ENCODE assay signal across 27 mouse cellular contexts in genomic region chr4:132383455-132383854, GRCm38 (mm10). TPM values are rescaled to one million over a fixed set of nuclear protein-coding genes. Genes with fewer than 3 reads are reported as not detected.
A peak's percentile ranks its signal among the peaks of the same experiment; 100 is the strongest.
DNase-seq lines count a peak whose midpoint lies in the region; ATAC-seq and TF ChIP-seq lines count a peak whose summit lies in the region.
"Had no signal": no experiment of that assay in that cellular context is flagged by ENCODE, and none has a peak within 500 bp of the region (broad histone marks: within the 10 kb centered on the region; RNA-seq: fewer than 3 reads in every experiment).

No protein-coding gene starts in this region.

- TF ChIP-seq CTCF in bone marrow macrophage, adult 2 months (IDR thresholded peaks at IDR 0.05; ENCODE audit: low read depth, low read length), result no peak

- H3K4me1 ChIP-seq in liver, embryonic 11.5 days (replicated peaks; ENCODE audit: control insufficient read depth, insufficient read depth, low read length), result peaks cover 23% of the 10 kb centered on the region
- peaks cover 33% of the 10 kb centered on the region for H3K4me1 ChIP-seq in bone marrow macrophage, adult 2 months (ENCODE audit: control insufficient read depth, insufficient read depth, low read length)
- peaks cover 8% of the 10 kb centered on the region for H3K4me1 ChIP-seq in liver, embryonic 16.5 days (ENCODE audit: control insufficient read depth, low read depth, low read length)
- H3K4me1 ChIP-seq in forebrain, embryonic 12.5 days, result no peaks in the 10 kb centered on the region
- H3K4me1 ChIP-seq: limb, embryonic 12.5 days had no signal

- peaks cover 13% of the 10 kb centered on the region for H3K36me3 ChIP-seq in liver, embryonic 11.5 days (ENCODE audit: control insufficient read depth, insufficient read depth, low read length)
- H3K36me3 ChIP-seq in liver, embryonic 16.5 days (ENCODE audit: control insufficient read depth, insufficient read depth), result peaks cover 5% of the 10 kb centered on the region
- peaks cover 25% of the 10 kb centered on the region for H3K36me3 ChIP-seq in forebrain, embryonic 12.5 days (replicated peaks)

- 67% methylated on average over 3 of the region's 3 CpGs for WGBS in liver, embryonic 11.5 days
- WGBS in liver, embryonic 16.5 days (ENCODE audit: insufficient replicate concordance), result 47% methylated on average over 3 of the region's 3 CpGs
- WGBS in forebrain, embryonic 12.5 days, result 93% methylated on average over 3 of the region's 3 CpGs

- TF ChIP-seq POLR2A in bone marrow macrophage, adult 2 months (IDR thresholded peaks at IDR 0.05; ENCODE audit: borderline replicate concordance, low read depth, low read length), result no peak

- ATAC-seq in liver, embryonic 11.5 days (replicated peaks; ENCODE audit: low FRiP score), result peak; percentile 56
- ATAC-seq in liver, embryonic 16.5 days (ENCODE audit: low read depth), result 0 out of 2 replicates have a peak, but pooled peaks have one; percentile 51
- ATAC-seq in forebrain, embryonic 12.5 days (ENCODE audit: low FRiP score), result no peak
- ATAC-seq: forebrain, postnatal 0 days; intestine, postnatal 0 days had no signal

- no peak overlapping the region for H3K9ac ChIP-seq in liver, embryonic 11.5 days (ENCODE audit: low read depth, low read length)
- H3K9ac ChIP-seq in liver, embryonic 16.5 days (ENCODE audit: low read depth, low read length), result no peak overlapping the region
- no peak overlapping the region for H3K9ac ChIP-seq in forebrain, embryonic 12.5 days
- H3K9ac ChIP-seq: forebrain, postnatal 0 days; heart, embryonic 15.5 days; hindbrain, embryonic 14.5 days; limb, embryonic 12.5 days; neural tube, embryonic 12.5 days had no signal

- H3K9me3 ChIP-seq in liver, embryonic 11.5 days (ENCODE audit: control insufficient read depth, low read length), result no peaks in the 10 kb centered on the region
- H3K9me3 ChIP-seq in liver, embryonic 16.5 days (replicated peaks; ENCODE audit: control insufficient read depth, low read length), result no peaks in the 10 kb centered on the region
- no peaks in the 10 kb centered on the region for H3K9me3 ChIP-seq in forebrain, embryonic 12.5 days
- H3K9me3 ChIP-seq: heart, embryonic 15.5 days; limb, embryonic 12.5 days; midbrain, embryonic 10.5 days; neural tube, embryonic 12.5 days had no signal

- peak overlapping the region; percentile 50; the same call in 1 of the 2 replicates for H3K27ac ChIP-seq in liver, embryonic 11.5 days (ENCODE audit: low read depth, low read length)
- H3K27ac ChIP-seq in bone marrow macrophage, adult 2 months (ENCODE audit: insufficient read depth, low read depth, low read length), result peak overlapping the region; percentile 19; the same call in 1 of the 2 replicates
- no peak overlapping the region for H3K27ac ChIP-seq in liver, embryonic 16.5 days (ENCODE audit: low read length)
- no peak overlapping the region for H3K27ac ChIP-seq in forebrain, embryonic 12.5 days
- H3K27ac ChIP-seq: heart, embryonic 15.5 days; hindbrain, embryonic 14.5 days; limb, embryonic 12.5 days; midbrain, embryonic 10.5 days; neural tube, embryonic 12.5 days had no signal

- peak; percentile 38 to 61 for DNase-seq in heart, adult 18-20 months
- no peak for DNase-seq in heart, postnatal 10 days
- no peak for DNase-seq in liver, embryonic 11.5 days (ENCODE audit: low spot score)
- DNase-seq in liver, result no peak
- no peak for DNase-seq in testis, postnatal 14 days (ENCODE audit: low spot score)
- DNase-seq: adrenal gland, postnatal 36 days; cerebellum, adult 2 months; cerebellum, postnatal 14 days; forebrain, postnatal 0 days; kidney, postnatal 25 days; lung, adult 18-20 months; lung, postnatal 14 days; right cerebral cortex, adult 18-20 months; spleen, adult 18-20 months; thymus, adult 18-20 months; thymus, postnatal 36 days had no signal

- H3K4me2 ChIP-seq in liver, embryonic 11.5 days, result no peak overlapping the region
- no peak overlapping the region for H3K4me2 ChIP-seq in liver, embryonic 16.5 days (ENCODE audit: low read depth, low read length)
- no peak overlapping the region for H3K4me2 ChIP-seq in forebrain, embryonic 12.5 days
- H3K4me2 ChIP-seq: heart, embryonic 15.5 days; hindbrain, embryonic 14.5 days; limb, embryonic 12.5 days; neural tube, embryonic 12.5 days had no signal

- H3K27me3 ChIP-seq in liver, embryonic 11.5 days (replicated peaks; ENCODE audit: control insufficient read depth, insufficient read depth, low read length), result no peaks in the 10 kb centered on the region
- no peaks in the 10 kb centered on the region for H3K27me3 ChIP-seq in liver, embryonic 16.5 days (ENCODE audit: control insufficient read depth, insufficient read depth, low read depth, low read length)
- H3K27me3 ChIP-seq in forebrain, embryonic 12.5 days, result no peaks in the 10 kb centered on the region
- H3K27me3 ChIP-seq: heart, embryonic 15.5 days; limb, embryonic 12.5 days; neural tube, embryonic 12.5 days had no signal

- intact Hi-C loops in heart, postnatal 10 days (cut with DNase I), result no loop called here

- no peak overlapping the region for H3K4me3 ChIP-seq in liver, embryonic 11.5 days (ENCODE audit: low read depth, low read length)
- H3K4me3 ChIP-seq in bone marrow macrophage, adult 2 months (ENCODE audit: insufficient read depth, low read length), result no peak overlapping the region
- no peak overlapping the region for H3K4me3 ChIP-seq in liver, embryonic 16.5 days (ENCODE audit: low read depth, low read length)
- no peak overlapping the region for H3K4me3 ChIP-seq in forebrain, embryonic 12.5 days (replicated peaks)
- H3K4me3 ChIP-seq: erythroblast, embryonic 14.5 days; heart, embryonic 15.5 days; limb, embryonic 12.5 days; midbrain, embryonic 10.5 days; myocyte; neural tube, embryonic 12.5 days had no signal

RNA-seq across cellular contexts. Expression of gene Rcc1, which starts 30.1 kb away (rescaled TPM):
- total RNA-seq in heart, adult 18-20 months (2021), result 1 to 10 TPM; 6.4 to 7.5 TPM
- total RNA-seq in heart, postnatal 10 days (2021), result 10 to 100 TPM; 13.9 to 17.0 TPM
- 99.8 and 105 TPM in 2 replicates for polyA plus RNA-seq in liver, embryonic 11.5 days (2014; fragmentation: Nextera tagmentation; extraction: Ambion mirVana)
- 19.5 and 19.8 TPM in 2 replicates for polyA plus RNA-seq in bone marrow macrophage, adult 2 months (2012; ENCODE audit: insufficient read depth, insufficient read length, missing spikeins)
- polyA plus RNA-seq in liver, embryonic 16.5 days (2015; fragmentation: Nextera tagmentation; extraction: Ambion mirVana), result 41.3 and 44.2 TPM in 2 replicates
- 103 and 109 TPM in 2 replicates for polyA plus RNA-seq in forebrain, embryonic 12.5 days (2016; fragmentation: Nextera tagmentation; extraction: Ambion mirVana)

RNA-seq across cellular contexts. Expression of gene Phactr4, which starts 38.8 kb away (rescaled TPM):
- 10 to 100 TPM; 17.6 to 20.1 TPM for total RNA-seq in heart, adult 18-20 months (2021)
- total RNA-seq in heart, postnatal 10 days (2021), result 10 to 100 TPM; 29.2 to 29.4 TPM
- 30.9 and 32.4 TPM in 2 replicates for polyA plus RNA-seq in liver, embryonic 11.5 days (2014; fragmentation: Nextera tagmentation; extraction: Ambion mirVana)
- 18.9 and 21.2 TPM in 2 replicates for polyA plus RNA-seq in bone marrow macrophage, adult 2 months (2012; ENCODE audit: insufficient read depth, insufficient read length, missing spikeins)
- 7.6 and 9.9 TPM in 2 replicates for polyA plus RNA-seq in liver, embryonic 16.5 days (2015; fragmentation: Nextera tagmentation; extraction: Ambion mirVana)
- 22.3 and 26.3 TPM in 2 replicates for polyA plus RNA-seq in forebrain, embryonic 12.5 days (2016; fragmentation: Nextera tagmentation; extraction: Ambion mirVana)

RNA-seq across cellular contexts. Expression of gene Trnau1ap, which starts 54.1 kb away (rescaled TPM):
- total RNA-seq in heart, adult 18-20 months (2021), result 10 to 100 TPM; 20.3 to 22.3 TPM
- 10 to 100 TPM; 28.3 to 29.5 TPM for total RNA-seq in heart, postnatal 10 days (2021)
- polyA plus RNA-seq in liver, embryonic 11.5 days (2014; fragmentation: Nextera tagmentation; extraction: Ambion mirVana), result 80.1 and 89.3 TPM in 2 replicates
- 21.2 and 26.1 TPM in 2 replicates for polyA plus RNA-seq in bone marrow macrophage, adult 2 months (2012; ENCODE audit: insufficient read depth, insufficient read length, missing spikeins)
- polyA plus RNA-seq in liver, embryonic 16.5 days (2015; fragmentation: Nextera tagmentation; extraction: Ambion mirVana), result 26.9 and 27.3 TPM in 2 replicates
- polyA plus RNA-seq in forebrain, embryonic 12.5 days (2016; fragmentation: Nextera tagmentation; extraction: Ambion mirVana), result 77.8 and 88.3 TPM in 2 replicates

Comparison
In these comparisons a context has a peak if more than half of its experiments do, and no peak if none do; other contexts are left out.
1. DNase-seq: peak in heart, adult 18-20 months (2 of 2); none in heart, postnatal 10 days (0 of 2), liver, embryonic 11.5 days (single experiment), liver (single experiment) and testis, postnatal 14 days (single experiment).
2. H3K27ac ChIP-seq: peak in liver, embryonic 11.5 days (single experiment) and bone marrow macrophage, adult 2 months (single experiment); none in liver, embryonic 16.5 days (single experiment) and forebrain, embryonic 12.5 days (single experiment).